Mouse (Mus musculus) MEL (cell line): ENCODE measurements around the gene Hist2h2aa1.

Source experiments
- CTCF ChIP-seq, 3 experiments: IDR thresholded peaks in 2 of 3; conservative IDR thresholded peaks in 1 of 3; 2 replicates each; pipeline ENCODE4 v1.5.1; 2011 to 2012; ENCODE audit warnings: low read length in 3 of 3, low read depth in 2 of 3, mild to moderate bottlenecking in 2 of 3, improper control_type of control experiment in 1 of 3, inconsistent platforms in 1 of 3, mixed read lengths in 1 of 3, moderate library complexity in 1 of 3; ENCODE audit not compliant: control insufficient read depth in 1 of 3, insufficient read depth in 1 of 3, poor library complexity in 1 of 3, severe bottlenecking in 1 of 3
- EP300 ChIP-seq, 2 experiments: IDR thresholded peaks; 2 replicates each; pipeline ENCODE4 v1.6.1; 2011; ENCODE audit warnings: improper control_type of control experiment in 2 of 2, low read length in 2 of 2, low read depth in 1 of 2, mild to moderate bottlenecking in 1 of 2
- GATA1 ChIP-seq: IDR thresholded peaks from 2 replicates; pipeline ENCODE4 v1.6.1; 2011; ENCODE audit warnings: low read depth, low read length, improper control_type of control experiment
- HCFC1 ChIP-seq: IDR thresholded peaks from 2 replicates; pipeline ENCODE4 v1.6.1; 2012; ENCODE audit warnings: low read depth, mild to moderate bottlenecking, inconsistent platforms, low read length, improper control_type of control experiment, moderate library complexity
- KAT2A ChIP-seq: conservative IDR thresholded peaks from 2 replicates; pipeline ENCODE4 v1.6.1; 2012; ENCODE audit warnings: low read depth, low read length, improper control_type of control experiment, inconsistent platforms
- POLR2A ChIP-seq, 2 experiments: IDR thresholded peaks; 2 replicates each; pipeline ENCODE4 v1.6.1; 2011 to 2012; ENCODE audit warnings: low read length in 2 of 2, mild to moderate bottlenecking in 2 of 2, control low read depth in 1 of 2, improper control_type of control experiment in 1 of 2, low read depth in 1 of 2, moderate library complexity in 1 of 2; ENCODE audit not compliant: control insufficient read depth in 1 of 2, insufficient read depth in 1 of 2, poor library complexity in 1 of 2
- POLR2AphosphoS2 ChIP-seq: IDR thresholded peaks from 2 replicates; pipeline ENCODE4 v1.6.1; 2011; ENCODE audit warnings: low read length, improper control_type of control experiment
- RCOR1 ChIP-seq: IDR thresholded peaks from 2 replicates; pipeline ENCODE4 v1.6.1; 2012; ENCODE audit warnings: low read depth, mild to moderate bottlenecking, inconsistent platforms, low read length, improper control_type of control experiment
- UBTF ChIP-seq: IDR thresholded peaks from 2 replicates; pipeline ENCODE4 v1.6.1; 2012; ENCODE audit warnings: low read depth, mild to moderate bottlenecking, inconsistent platforms, low read length, improper control_type of control experiment, moderate library complexity, borderline replicate concordance; ENCODE audit not compliant: insufficient read depth
- USF1 ChIP-seq: IDR thresholded peaks from 2 replicates; pipeline ENCODE4 v1.6.1; 2014; ENCODE audit warnings: low read depth, mild to moderate bottlenecking, inconsistent platforms, low read length, improper control_type of control experiment, moderate library complexity

DNA sequence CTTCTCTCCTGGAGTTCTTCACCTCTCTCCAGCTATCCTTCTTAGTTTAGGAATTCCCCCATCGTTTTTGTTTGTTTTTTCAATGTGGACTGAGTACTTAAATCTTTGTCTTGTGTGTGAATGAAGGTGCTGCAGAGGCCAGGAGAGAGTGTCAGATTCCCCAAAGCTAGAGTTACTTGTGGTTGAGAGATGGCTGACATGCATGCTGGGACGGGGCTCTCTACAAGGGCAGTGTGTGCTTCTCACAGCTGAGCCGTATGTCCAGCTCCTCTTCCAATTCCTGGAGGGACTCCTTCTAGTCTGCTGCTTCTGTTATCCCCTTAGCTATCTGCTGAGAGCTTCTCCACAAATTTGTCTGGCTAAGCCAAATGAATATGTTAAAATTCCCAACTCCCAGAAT, 9.5 kb upstream of the Hist2h2aa1 start:
- TF ChIP-seq CTCF (IDR thresholded peaks at IDR 0.05 in 2 of 3, conservative IDR thresholded peaks at IDR 0.05 in 1 of 3; ENCODE audit: control insufficient read depth in 1 of 3, insufficient read depth in 1 of 3, low read depth in 2 of 3, low read length in 3 of 3, poor library complexity in 1 of 3, severe bottlenecking in 1 of 3) (no peak), GATA1 (no peak), POLR2A (IDR thresholded peaks at IDR 0.05; ENCODE audit: control insufficient read depth in 1 of 2, insufficient read depth in 1 of 2, low read depth in 1 of 2, low read length in 2 of 2, poor library complexity in 1 of 2) (no peak), UBTF (no peak), KAT2A (no peak), EP300 (IDR thresholded peaks at IDR 0.05; ENCODE audit: low read depth in 1 of 2, low read length in 2 of 2) (no peak), USF1 (no peak), POLR2AphosphoS2 (no peak), RCOR1 (no peak), HCFC1 (no peak)
